Mouse (Mus musculus) E14TG2a.4 (cell line): ENCODE data around the gene Ralgds.

Source experiments
- H3K27me3 ChIP-seq: 2 replicates; pipeline ENCODE4 v1.6.1; 2014; ENCODE audit warnings: low read length, control low read depth; ENCODE audit not compliant: insufficient read depth
- H3K36me3 ChIP-seq: 2 replicates; pipeline ENCODE4 v1.6.1; 2014; ENCODE audit warnings: low read length, control low read depth; ENCODE audit not compliant: insufficient read depth
- H3K4me1 ChIP-seq: replicated peaks from 2 replicates; pipeline ENCODE4 v1.6.1; 2014; ENCODE audit warnings: low read depth, low read length, control low read depth
- H3K4me3 ChIP-seq: replicated peaks from 2 replicates; pipeline ENCODE4 v1.5.1; 2014; ENCODE audit warnings: mild to moderate bottlenecking, low read length
- H3K9me3 ChIP-seq: 2 replicates; pipeline ENCODE4 v1.6.1; 2014; ENCODE audit warnings: low read length, control low read depth
- CTCF ChIP-seq: conservative IDR thresholded peaks from 2 replicates; pipeline ENCODE4 v1.5.1; 2014; ENCODE audit warnings: low read length
- NANOG ChIP-seq: IDR thresholded peaks from 2 replicates; pipeline ENCODE4 v1.6.1; 2014; ENCODE audit warnings: borderline replicate concordance, low read length, mixed read lengths
- POU5F1 ChIP-seq: IDR thresholded peaks from 2 replicates; pipeline ENCODE4 v1.6.1; 2014; ENCODE audit warnings: low read length, borderline replicate concordance

The Ralgds gene

DNA sequence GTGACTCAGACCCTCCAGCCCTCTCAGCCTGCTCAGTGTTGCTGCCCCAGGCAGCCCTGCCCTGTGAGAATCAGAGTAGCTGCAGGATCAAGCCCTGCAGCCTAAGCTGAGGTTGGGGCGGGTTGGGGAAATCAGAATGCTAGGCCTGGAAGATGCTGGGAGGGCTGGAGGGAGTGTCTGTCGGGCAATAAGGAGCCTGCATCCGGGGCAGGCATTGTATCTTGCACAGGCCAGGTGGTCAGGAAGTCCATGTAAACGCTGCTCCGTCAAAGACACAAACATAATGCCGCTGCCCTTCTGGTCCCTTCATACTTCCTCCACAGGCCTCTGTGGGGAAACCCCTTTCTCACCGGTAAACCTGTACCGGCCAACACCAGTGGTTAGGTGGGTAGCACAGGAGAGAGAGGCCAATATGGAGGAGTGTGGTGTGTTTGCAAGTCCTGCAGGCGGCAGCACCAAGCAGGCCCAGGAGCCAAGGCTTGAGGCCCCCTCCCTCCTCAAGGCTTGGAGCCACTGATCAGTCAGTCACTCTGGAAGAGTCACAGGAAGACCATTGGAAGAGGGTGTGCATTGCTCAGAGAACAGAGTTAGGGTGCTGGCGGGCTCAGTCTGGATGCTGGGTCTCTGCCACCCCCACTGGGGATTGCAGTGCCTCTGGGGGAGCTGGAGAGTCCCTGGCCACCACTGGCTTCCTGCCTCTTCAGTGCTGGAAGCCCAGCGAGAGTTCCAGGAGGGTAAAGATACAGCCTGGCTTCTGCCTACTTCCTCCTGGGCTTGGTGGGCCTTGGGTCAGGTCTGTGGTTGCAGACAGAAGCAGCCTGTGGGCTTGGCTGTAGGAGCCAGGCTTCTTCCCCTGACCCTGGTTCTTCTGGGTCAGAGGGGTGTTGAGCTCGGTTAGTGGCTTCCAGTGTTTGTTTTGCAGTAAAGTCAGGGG is 13.3 kb downstream of the Ralgds start:
- Histone ChIP-seq H3K4me3 (peak overlapping the region; percentile 59), H3K36me3 (peaks cover 15% of the 10 kb centered on the region), H3K4me1 (peaks cover 99% of the 10 kb centered on the region), H3K9me3 (no peaks in the 10 kb centered on the region), H3K27me3 (no peaks in the 10 kb centered on the region)
- TF ChIP-seq POU5F1 (no peak), CTCF (peak; percentile 34), NANOG (no peak)

DNA sequence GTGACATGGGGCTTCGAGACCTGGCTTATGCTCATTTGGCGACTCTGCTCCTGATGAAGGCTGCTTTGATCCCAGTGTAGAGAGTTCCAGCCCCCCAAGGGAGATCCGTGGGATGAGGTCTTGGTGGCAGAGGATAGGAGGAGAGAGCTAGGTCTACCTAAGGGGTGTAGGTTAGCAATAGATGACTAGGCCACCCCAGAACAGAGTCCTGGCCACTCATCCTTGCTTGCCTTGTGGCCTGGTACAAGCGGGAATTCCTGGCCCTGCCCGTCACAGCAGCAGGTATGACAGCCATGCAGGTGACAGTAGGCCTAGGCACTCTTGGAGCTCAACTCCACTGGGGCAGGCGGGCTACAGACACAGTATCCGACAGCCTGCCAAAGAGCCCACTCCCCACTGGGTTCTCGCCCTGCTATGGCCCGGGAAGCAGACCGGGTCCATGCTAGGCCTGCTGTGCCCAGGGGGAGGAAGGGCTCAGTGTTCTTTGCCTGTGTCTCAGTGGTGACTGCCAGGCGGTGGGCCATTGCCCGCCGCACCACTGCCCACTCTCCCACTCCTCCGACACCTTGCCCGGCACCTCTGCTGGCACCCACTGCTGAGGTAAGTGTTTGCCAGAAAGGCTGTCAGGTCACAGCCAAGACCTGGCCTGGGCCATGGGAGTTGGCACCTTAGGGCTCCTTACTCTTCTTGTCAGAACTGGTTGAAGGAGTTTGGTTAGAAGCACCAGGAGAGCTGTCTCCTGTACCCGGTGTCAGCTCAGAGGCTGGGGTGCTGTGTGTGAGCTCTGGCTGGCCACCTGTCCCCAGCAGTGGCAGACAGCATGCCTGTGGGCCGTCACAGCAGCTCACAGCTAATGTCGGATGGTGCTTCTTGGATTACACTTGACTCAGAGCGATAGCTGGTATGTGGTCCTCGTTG is 14.8 kb downstream of the Ralgds start:
- Histone ChIP-seq H3K4me1 (peaks cover 88% of the 10 kb centered on the region), H3K36me3 (peaks cover 2% of the 10 kb centered on the region; the same call in 1 of the 2 replicates), H3K27me3 (no peaks in the 10 kb centered on the region), H3K9me3 (no peaks in the 10 kb centered on the region), H3K4me3 (peak overlapping the region; percentile 23; the same call in 1 of the 2 replicates)
- TF ChIP-seq CTCF (no peak), POU5F1 (no peak), NANOG (no peak)

DNA sequence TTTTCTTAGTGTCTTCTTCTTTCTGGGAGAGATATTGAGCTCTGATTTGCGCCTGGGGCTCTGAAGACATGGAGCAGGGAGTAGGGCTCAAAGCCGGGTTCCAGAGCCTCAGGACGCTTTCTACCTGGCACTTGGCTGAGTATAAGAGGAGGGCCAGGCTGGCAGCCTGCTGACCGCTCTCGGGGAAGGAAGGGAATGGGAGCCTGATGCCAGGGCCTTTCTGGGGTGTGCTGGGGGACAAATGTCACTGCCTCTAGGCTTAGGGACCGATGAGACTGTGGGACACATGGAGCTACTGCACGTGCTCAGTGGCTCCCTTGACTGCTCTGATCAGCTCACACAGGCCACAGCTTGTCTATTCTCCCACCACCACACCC is 15.4 kb downstream of the Ralgds start:
- TF ChIP-seq NANOG (no peak), CTCF (no peak), POU5F1 (no peak)
- H3K4me1 ChIP-seq = peaks cover 86% of the 10 kb centered on the region
- H3K27me3 ChIP-seq = no peaks in the 10 kb centered on the region
- H3K4me3 ChIP-seq = no peak overlapping the region
- no peaks in the 10 kb centered on the region for H3K9me3 ChIP-seq
- H3K36me3 ChIP-seq = no peaks in the 10 kb centered on the region

DNA sequence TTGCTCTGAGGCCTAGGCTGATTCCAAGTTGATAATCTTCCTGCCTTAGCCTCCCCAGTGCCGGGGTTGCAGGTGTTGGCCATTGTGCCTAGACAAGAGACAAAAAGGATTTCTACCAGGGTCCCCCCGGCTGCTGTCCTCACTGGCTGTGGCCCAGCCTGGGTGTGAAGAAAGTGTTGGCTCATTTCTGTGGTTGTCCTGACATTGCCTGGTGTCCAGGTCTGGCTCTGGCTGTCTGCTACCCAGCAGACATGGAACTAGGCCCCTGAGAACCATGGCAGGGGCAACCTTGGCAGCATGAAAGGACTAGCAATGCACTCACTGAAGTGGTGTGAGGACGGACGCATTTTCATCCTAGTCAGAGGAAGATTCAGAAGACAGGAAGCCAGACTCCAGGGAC is 16.9 kb downstream of the Ralgds start:
- H3K4me3 ChIP-seq = no peak overlapping the region

DNA sequence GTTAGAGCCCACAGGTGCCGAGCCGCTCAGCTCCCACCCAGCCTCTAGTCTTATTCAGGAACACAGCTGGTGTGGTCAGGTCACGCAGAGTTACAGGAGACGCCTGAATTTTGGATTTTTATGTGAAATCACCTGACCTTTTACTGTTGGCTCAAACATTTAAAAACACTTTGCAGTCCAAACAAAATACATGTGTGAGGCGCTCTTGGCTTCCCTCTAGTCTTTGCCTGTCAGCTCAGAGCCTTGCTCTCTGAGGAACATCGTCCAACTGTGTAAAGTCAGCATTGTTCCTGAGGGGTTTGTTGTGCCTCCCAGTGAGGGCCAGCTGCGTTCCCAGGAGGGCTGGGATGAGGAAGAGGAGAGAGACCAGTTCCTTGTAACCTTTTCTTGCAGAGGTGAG is 17.4 kb downstream of the Ralgds start:
- Histone ChIP-seq H3K36me3 (no peaks in the 10 kb centered on the region), H3K4me1 (peaks cover 84% of the 10 kb centered on the region)
- TF ChIP-seq POU5F1 = no peak
- no peak for TF ChIP-seq CTCF
- TF ChIP-seq NANOG = no peak

More for the DNA sequence above, 16.9 kb downstream of the Ralgds start:
- H3K36me3 ChIP-seq = no peaks in the 10 kb centered on the region
- H3K9me3 ChIP-seq = no peaks in the 10 kb centered on the region
- TF ChIP-seq POU5F1 = no peak
- peaks cover 84% of the 10 kb centered on the region for H3K4me1 ChIP-seq
- no peaks in the 10 kb centered on the region for H3K27me3 ChIP-seq

DNA sequence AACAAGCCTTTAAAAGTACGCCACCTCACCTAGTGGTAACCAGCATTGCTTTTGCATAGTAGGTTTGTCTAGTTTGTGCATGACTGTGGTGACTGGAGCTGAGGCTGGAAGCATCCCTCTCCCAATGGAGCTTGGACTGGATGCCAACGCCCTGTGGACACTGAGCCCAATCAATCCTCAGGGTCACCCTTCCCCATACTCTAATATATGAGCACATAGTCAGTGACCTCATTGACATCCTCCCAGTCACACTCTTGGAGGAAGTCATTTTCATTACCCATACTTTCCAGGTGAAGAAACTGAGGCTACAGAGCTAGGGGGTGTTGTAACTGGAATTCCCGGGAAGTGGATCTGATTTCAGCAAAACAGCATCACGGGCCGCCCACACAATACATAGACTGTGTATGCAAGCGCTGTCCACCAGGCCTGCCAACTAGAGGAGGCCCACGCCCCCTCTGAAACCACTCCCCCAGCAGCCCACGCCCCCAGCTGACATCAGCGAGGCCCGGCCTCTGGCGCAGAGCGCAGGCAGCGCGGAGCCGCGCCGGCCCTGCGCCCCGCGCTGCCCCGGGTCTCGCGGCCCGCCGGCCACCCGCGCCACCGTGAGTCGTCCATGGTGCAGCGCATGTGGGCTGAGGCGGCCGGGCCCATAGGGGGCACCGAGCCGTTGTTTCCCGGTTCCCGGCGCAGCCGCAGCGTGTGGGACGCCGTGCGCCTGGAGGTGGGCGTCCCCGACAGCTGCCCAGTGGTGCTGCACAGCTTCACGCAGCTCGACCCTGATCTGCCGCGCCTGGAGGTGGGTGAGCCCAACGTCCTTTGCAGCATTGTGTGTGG is 20.2 kb downstream of the Ralgds start:
- Histone ChIP-seq H3K36me3 (peaks cover 9% of the 10 kb centered on the region), H3K9me3 (no peaks in the 10 kb centered on the region), H3K4me3 (peak overlapping the region; percentile 87), H3K27me3 (no peaks in the 10 kb centered on the region), H3K4me1 (peaks cover 82% of the 10 kb centered on the region)
- TF ChIP-seq CTCF (no peak), POU5F1 (no peak), NANOG (no peak)

More for the DNA sequence above, 17.4 kb downstream of the Ralgds start:
- Histone ChIP-seq H3K27me3 (no peaks in the 10 kb centered on the region), H3K4me3 (no peak overlapping the region), H3K9me3 (no peaks in the 10 kb centered on the region)

DNA sequence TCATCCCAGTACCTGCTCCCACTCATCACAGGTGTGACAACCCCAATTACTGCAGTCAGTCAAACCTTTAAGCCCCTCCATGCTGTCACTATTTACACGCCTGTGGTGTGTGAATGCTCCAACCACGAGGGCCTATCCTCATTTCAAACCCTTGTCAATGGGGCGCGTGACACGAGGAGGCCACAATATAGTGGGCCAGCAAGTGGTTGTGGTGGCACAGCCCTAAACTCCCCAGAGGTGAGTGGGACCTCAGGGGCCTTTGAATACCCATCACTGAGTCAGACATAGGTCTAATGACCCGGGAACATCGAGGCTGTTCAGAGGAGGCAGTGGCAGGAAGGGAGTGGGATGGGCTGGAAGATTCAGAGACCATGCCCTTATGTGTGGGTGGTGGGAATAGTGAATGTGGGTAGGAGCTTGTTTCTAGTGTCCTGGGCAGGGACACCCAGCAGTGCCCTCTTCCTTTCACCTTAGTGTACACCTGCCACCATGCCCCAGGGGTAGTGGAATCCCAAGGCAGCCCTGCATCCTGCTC is 21.0 kb downstream of the Ralgds start:
- TF ChIP-seq CTCF (no peak), POU5F1 (no peak), NANOG (no peak)
- H3K4me1 ChIP-seq = peaks cover 82% of the 10 kb centered on the region
- H3K36me3 ChIP-seq = peaks cover 17% of the 10 kb centered on the region
- peak overlapping the region; percentile 87 for H3K4me3 ChIP-seq
- no peaks in the 10 kb centered on the region for H3K9me3 ChIP-seq
- no peaks in the 10 kb centered on the region for H3K27me3 ChIP-seq
